Mouse (Mus musculus): Measurements from ENCODE around the gene Ubxn6. TPM values are rescaled to one million over a fixed set of nuclear protein-coding genes. Genes with fewer than 3 reads are reported as not detected.

Gene Ubxn6
- polyA plus RNA-seq, 1 experiment from 2014 or later = 60.4 TPM

- H3K27me3 ChIP-seq (replicated peaks; ENCODE audit: insufficient read depth, low read length) = no peaks in the 10 kb centered on the region
- no peaks in the 10 kb centered on the region for H3K4me1 ChIP-seq (ENCODE audit: insufficient read depth, low read depth, low read length)
- no peak overlapping the region for H3K27ac ChIP-seq (ENCODE audit: low read length)
- no peak overlapping the region for H3K4me2 ChIP-seq (replicated peaks; ENCODE audit: low read depth, low read length)
- no peak overlapping the region for H3K9ac ChIP-seq (replicated peaks; ENCODE audit: low read depth)
- H3K9me3 ChIP-seq (ENCODE audit: low read length) = no peaks in the 10 kb centered on the region
- H3K4me3 ChIP-seq (ENCODE audit: low read depth, low read length) = no peak overlapping the region
- H3K36me3 ChIP-seq (ENCODE audit: insufficient read depth, low read length) = peaks cover 4% of the 10 kb centered on the region; the same call in 1 of the 2 replicates
- DNase-seq (ENCODE audit: low spot score) (no peak), ATAC-seq (no peak)
- TF ChIP-seq EP300 (IDR thresholded peaks at IDR 0.05) (no peak), CTCF (IDR thresholded peaks at IDR 0.05) (no peak)
- WGBS = 54% methylated on average over 2 of the region's 2 CpGs
Measured at GRCm38 (mm10) chr17:56024476-56024875, 50.4 kb downstream of the Ubxn6 start.

DNA sequence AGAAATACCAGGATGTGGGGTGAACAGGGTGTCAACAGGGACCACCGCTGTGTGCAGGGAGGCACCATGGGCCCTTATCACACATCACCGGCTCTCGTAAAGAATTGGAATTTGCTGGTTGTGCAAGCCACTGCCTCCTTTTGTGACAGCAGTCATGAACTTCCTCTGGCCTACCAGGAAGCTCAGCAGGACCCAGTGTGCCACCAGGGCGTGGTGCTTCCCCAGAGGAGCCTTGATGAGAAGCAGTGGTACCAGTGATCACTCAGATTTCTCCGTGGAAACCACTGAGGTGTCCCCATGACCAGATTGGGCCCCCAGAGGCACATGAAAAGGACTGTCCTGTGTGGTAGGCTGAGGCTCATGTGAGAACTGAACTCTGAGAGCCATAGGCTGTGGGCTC lies 51.4 kb downstream of the Ubxn6 start:
- 0 out of 2 replicates have a peak overlapping the region, but pooled peaks have one; percentile 6 for H3K27ac ChIP-seq (ENCODE audit: low read length)
- ATAC-seq = peak; percentile 50

GRCm38 (mm10) chr17:56022989-56023290 lies 51.9 kb downstream of the Ubxn6 start:
- Histone ChIP-seq H3K36me3 (ENCODE audit: insufficient read depth, low read length) (peaks cover 17% of the 10 kb centered on the region), H3K27ac (ENCODE audit: low read length) (no peak overlapping the region), H3K9ac (replicated peaks; ENCODE audit: low read depth) (no peak overlapping the region), H3K4me1 (ENCODE audit: insufficient read depth, low read depth, low read length) (no peaks in the 10 kb centered on the region), H3K27me3 (replicated peaks; ENCODE audit: insufficient read depth, low read length) (no peaks in the 10 kb centered on the region), H3K9me3 (ENCODE audit: low read length) (no peaks in the 10 kb centered on the region), H3K4me2 (replicated peaks; ENCODE audit: low read depth, low read length) (no peak overlapping the region), H3K4me3 (ENCODE audit: low read depth, low read length) (no peak overlapping the region)
- ATAC-seq (no peak), DNase-seq (ENCODE audit: low spot score) (no peak)
- TF ChIP-seq CTCF (IDR thresholded peaks at IDR 0.05) (no peak), EP300 (IDR thresholded peaks at IDR 0.05) (no peak)
- 82% methylated on average over 4 of the region's 4 CpGs for WGBS

More for the DNA sequence above, 51.4 kb downstream of the Ubxn6 start:
- H3K36me3 ChIP-seq (ENCODE audit: insufficient read depth, low read length) = peaks cover 15% of the 10 kb centered on the region
- DNase-seq (ENCODE audit: low spot score) = peak; percentile 47
- WGBS = 44% methylated on average over 5 of the region's 5 CpGs
- TF ChIP-seq EP300 (IDR thresholded peaks at IDR 0.05) = no peak
- TF ChIP-seq CTCF (IDR thresholded peaks at IDR 0.05) = no peak
- H3K4me2 ChIP-seq (replicated peaks; ENCODE audit: low read depth, low read length) = no peak overlapping the region
- H3K9me3 ChIP-seq (ENCODE audit: low read length) = no peaks in the 10 kb centered on the region
- no peak overlapping the region for H3K4me3 ChIP-seq (ENCODE audit: low read depth, low read length)
- no peaks in the 10 kb centered on the region for H3K4me1 ChIP-seq (ENCODE audit: insufficient read depth, low read depth, low read length)
- no peaks in the 10 kb centered on the region for H3K27me3 ChIP-seq (replicated peaks; ENCODE audit: insufficient read depth, low read length)
- H3K9ac ChIP-seq (replicated peaks; ENCODE audit: low read depth) = no peak overlapping the region

DNA sequence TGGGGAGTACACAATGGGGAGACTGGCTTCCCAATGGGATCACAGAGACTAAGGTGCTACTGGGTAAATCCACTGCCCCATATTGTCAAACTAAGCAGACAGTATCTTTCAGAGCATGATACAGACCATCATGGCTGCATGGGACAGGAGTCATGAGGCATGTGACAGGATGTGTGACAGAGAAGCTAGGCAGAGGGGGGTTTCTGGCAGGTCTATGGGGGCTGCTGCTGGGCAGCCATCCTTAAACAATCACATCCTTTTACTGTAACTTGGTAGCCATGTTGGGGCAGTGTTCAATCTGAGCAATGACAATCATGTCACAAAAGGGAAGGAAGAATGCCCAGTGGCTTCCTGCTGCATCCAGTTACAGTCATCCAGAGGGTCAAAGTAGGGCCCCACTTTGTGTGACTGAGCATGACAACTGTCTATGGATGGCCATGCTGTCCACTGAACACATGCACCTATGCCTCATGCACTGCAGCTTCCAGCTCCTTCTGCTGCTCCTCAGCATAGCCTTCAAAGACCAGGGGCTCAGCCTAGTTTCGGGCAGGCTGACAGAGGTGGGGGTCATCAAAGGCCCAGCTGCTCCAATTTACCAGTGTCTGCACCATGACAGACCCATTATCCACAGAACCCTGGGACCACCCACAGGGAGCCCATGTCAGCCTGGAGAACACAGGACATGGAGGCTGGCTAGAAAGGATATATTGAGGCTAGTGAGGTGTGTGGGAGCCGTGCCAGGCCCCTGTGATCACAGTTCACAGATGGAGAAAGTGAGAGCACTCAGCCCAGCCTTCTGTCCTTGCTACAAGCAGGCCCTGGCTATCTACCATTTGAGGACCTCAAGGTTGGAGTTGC lies 52.5 kb downstream of the Ubxn6 start:
- Histone ChIP-seq H3K27ac (ENCODE audit: low read length) (no peak overlapping the region), H3K36me3 (ENCODE audit: insufficient read depth, low read length) (peaks cover 22% of the 10 kb centered on the region), H3K4me1 (ENCODE audit: insufficient read depth, low read depth, low read length) (no peaks in the 10 kb centered on the region), H3K9me3 (ENCODE audit: low read length) (no peaks in the 10 kb centered on the region), H3K9ac (replicated peaks; ENCODE audit: low read depth) (no peak overlapping the region), H3K4me3 (ENCODE audit: low read depth, low read length) (no peak overlapping the region), H3K4me2 (replicated peaks; ENCODE audit: low read depth, low read length) (no peak overlapping the region), H3K27me3 (replicated peaks; ENCODE audit: insufficient read depth, low read length) (no peaks in the 10 kb centered on the region)
- 86% methylated on average over 2 of the region's 2 CpGs for WGBS
- ATAC-seq = no peak
- no peak for DNase-seq (ENCODE audit: low spot score)
- TF ChIP-seq EP300 (IDR thresholded peaks at IDR 0.05) = no peak
- no peak for TF ChIP-seq CTCF (IDR thresholded peaks at IDR 0.05)

DNA sequence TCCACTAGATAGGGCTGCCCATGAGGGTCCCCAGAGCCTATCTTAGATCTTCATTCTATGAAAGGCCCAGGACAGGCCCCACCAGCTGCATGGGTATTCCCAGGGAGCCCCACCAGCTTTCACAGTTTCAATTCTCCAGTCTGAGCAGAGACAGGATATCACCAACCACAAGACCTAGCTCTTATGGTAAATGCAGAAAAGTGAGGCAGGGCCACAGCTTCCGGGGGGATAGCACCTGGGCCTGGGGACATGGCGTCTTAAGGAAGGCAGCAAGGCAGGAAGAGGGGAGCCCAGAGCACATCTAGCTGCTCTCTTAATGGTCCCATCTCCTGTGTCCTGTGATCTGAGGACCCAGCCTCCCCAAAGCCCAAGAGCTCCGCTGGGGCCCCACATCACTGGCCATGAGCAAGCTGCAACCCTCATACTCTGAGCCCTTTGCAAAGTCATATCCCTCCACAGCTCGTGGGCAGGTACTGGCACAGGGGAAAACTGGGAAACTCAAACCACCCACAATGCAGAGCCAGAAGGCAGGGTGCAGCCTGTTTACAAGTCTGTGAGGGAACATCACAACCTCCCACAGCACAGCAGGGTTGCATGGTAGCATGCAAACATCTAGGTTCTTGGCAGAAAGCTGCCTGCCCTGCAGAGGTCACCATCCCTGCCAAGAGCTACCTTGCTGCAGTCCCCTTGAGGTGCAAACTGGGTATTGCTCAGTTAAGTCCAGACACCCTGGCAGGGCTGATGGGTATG lies 53.5 kb downstream of the Ubxn6 start:
- Histone ChIP-seq H3K4me2 (replicated peaks; ENCODE audit: low read depth, low read length) (no peak overlapping the region), H3K36me3 (ENCODE audit: insufficient read depth, low read length) (peaks cover 31% of the 10 kb centered on the region), H3K27me3 (replicated peaks; ENCODE audit: insufficient read depth, low read length) (no peaks in the 10 kb centered on the region), H3K9me3 (ENCODE audit: low read length) (no peaks in the 10 kb centered on the region), H3K4me1 (ENCODE audit: insufficient read depth, low read depth, low read length) (no peaks in the 10 kb centered on the region), H3K27ac (ENCODE audit: low read length) (no peak overlapping the region), H3K4me3 (ENCODE audit: low read depth, low read length) (no peak overlapping the region), H3K9ac (replicated peaks; ENCODE audit: low read depth) (no peak overlapping the region; the same call in 1 of the 2 replicates)
- TF ChIP-seq CTCF (IDR thresholded peaks at IDR 0.05) = no peak
- no peak for TF ChIP-seq EP300 (IDR thresholded peaks at IDR 0.05)
- no peak for DNase-seq (ENCODE audit: low spot score)
- ATAC-seq = no peak
- 86% methylated on average over 4 of the region's 4 CpGs for WGBS

GRCm38 (mm10) chr17:56020400-56021084 lies 54.3 kb downstream of the Ubxn6 start:
- Histone ChIP-seq H3K36me3 (ENCODE audit: insufficient read depth, low read length) (peaks cover 38% of the 10 kb centered on the region), H3K4me3 (ENCODE audit: low read depth, low read length) (no peak overlapping the region), H3K4me1 (ENCODE audit: insufficient read depth, low read depth, low read length) (no peaks in the 10 kb centered on the region), H3K4me2 (replicated peaks; ENCODE audit: low read depth, low read length) (no peak overlapping the region), H3K9me3 (ENCODE audit: low read length) (no peaks in the 10 kb centered on the region), H3K27me3 (replicated peaks; ENCODE audit: insufficient read depth, low read length) (no peaks in the 10 kb centered on the region), H3K27ac (ENCODE audit: low read length) (no peak overlapping the region), H3K9ac (replicated peaks; ENCODE audit: low read depth) (no peak overlapping the region)
- 88% methylated on average over 6 of the region's 6 CpGs for WGBS
- DNase-seq (ENCODE audit: low spot score) (no peak), ATAC-seq (no peak)
- no peak for TF ChIP-seq EP300 (IDR thresholded peaks at IDR 0.05)
- no peak for TF ChIP-seq CTCF (IDR thresholded peaks at IDR 0.05)

All from lung, postnatal 0 days (tissue).